Mouse (Mus musculus): ENCODE measurements around the gene C1qtnf1. TPM values are rescaled to one million over a fixed set of nuclear protein-coding genes. Genes with fewer than 3 reads are reported as not detected.
A peak's percentile ranks its signal among the peaks of the same experiment; 100 is the strongest.

C1qtnf1 gene
- polyA plus RNA-seq, 1 experiment from 2014 or later = 2.5 TPM

DNA sequence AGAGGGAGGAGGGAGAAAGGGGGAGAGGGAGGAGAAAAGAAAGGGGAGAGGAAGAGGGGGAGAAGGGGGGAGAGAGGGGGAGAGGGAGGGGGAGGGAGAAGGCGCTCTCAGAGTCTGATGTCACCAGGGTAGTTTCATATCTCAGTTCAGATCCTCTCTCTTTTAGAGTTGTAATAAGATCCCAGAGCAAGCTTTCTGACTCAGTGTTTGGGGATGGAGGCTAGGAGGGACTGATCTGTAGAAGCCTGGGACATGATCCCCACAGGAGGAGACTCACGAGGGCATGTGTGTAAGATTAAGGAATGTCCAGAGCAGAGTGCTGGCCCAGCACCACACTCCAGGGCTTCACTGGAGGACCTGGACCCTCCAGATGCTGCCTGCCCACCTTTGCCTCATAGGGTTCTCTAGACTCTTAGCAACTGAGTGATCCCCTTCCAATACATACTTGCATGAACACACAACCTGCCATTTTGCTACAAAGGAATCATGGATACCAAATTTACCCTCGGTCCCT is 680 bp upstream of the C1qtnf1 start:
- Histone ChIP-seq H3K27me3 (ENCODE audit: control insufficient read depth, insufficient read depth, low read depth, low read length) (peaks cover 8% of the 10 kb centered on the region), H3K36me3 (ENCODE audit: control insufficient read depth, insufficient read depth) (no peaks in the 10 kb centered on the region), H3K27ac (ENCODE audit: low read length) (no peak overlapping the region), H3K4me2 (ENCODE audit: low read depth, low read length) (no peak overlapping the region), H3K9ac (ENCODE audit: low read depth, low read length) (no peak overlapping the region), H3K4me3 (ENCODE audit: low read depth, low read length) (no peak overlapping the region), H3K9me3 (replicated peaks; ENCODE audit: control insufficient read depth, low read length) (no peaks in the 10 kb centered on the region), H3K4me1 (ENCODE audit: control insufficient read depth, low read depth, low read length) (no peaks in the 10 kb centered on the region)
- WGBS (ENCODE audit: insufficient replicate concordance) = 44% methylated on average over 3 of the region's 3 CpGs
- no peak for ATAC-seq (ENCODE audit: low read depth)

- no peak overlapping the region for H3K9ac ChIP-seq (ENCODE audit: low read depth, low read length)
- no peaks in the 10 kb centered on the region for H3K36me3 ChIP-seq (ENCODE audit: control insufficient read depth, insufficient read depth)
- H3K4me2 ChIP-seq (ENCODE audit: low read depth, low read length) = no peak overlapping the region
- no peaks in the 10 kb centered on the region for H3K4me1 ChIP-seq (ENCODE audit: control insufficient read depth, low read depth, low read length)
- H3K4me3 ChIP-seq (ENCODE audit: low read depth, low read length) = peak overlapping the region; percentile 20; the same call in 1 of the 2 replicates
- WGBS (ENCODE audit: insufficient replicate concordance) = 13% methylated on average over 11 of the region's 11 CpGs
- H3K27ac ChIP-seq (ENCODE audit: low read length) = 0 out of 2 replicates have a peak overlapping the region, but pooled peaks have one; percentile 17
- peaks cover 8% of the 10 kb centered on the region for H3K27me3 ChIP-seq (ENCODE audit: control insufficient read depth, insufficient read depth, low read depth, low read length)
- ATAC-seq (ENCODE audit: low read depth) = no peak
- H3K9me3 ChIP-seq (replicated peaks; ENCODE audit: control insufficient read depth, low read length) = no peaks in the 10 kb centered on the region
Measured at GRCm38 (mm10) chr11:118428460-118428868, 461 bp downstream of the C1qtnf1 start.

GRCm38 (mm10) chr11:118428944-118429709 is 1.1 kb downstream of the C1qtnf1 start:
- H3K27me3 ChIP-seq (ENCODE audit: control insufficient read depth, insufficient read depth, low read depth, low read length) = peaks cover 8% of the 10 kb centered on the region
- ATAC-seq (ENCODE audit: low read depth) = no peak
- no peaks in the 10 kb centered on the region for H3K9me3 ChIP-seq (replicated peaks; ENCODE audit: control insufficient read depth, low read length)
- H3K4me2 ChIP-seq (ENCODE audit: low read depth, low read length) = no peak overlapping the region
- H3K36me3 ChIP-seq (ENCODE audit: control insufficient read depth, insufficient read depth) = no peaks in the 10 kb centered on the region
- peak overlapping the region; percentile 20; the same call in 1 of the 2 replicates for H3K4me3 ChIP-seq (ENCODE audit: low read depth, low read length)
- 49% methylated on average over 8 of the region's 8 CpGs for WGBS (ENCODE audit: insufficient replicate concordance)
- no peak overlapping the region for H3K9ac ChIP-seq (ENCODE audit: low read depth, low read length)
- no peaks in the 10 kb centered on the region for H3K4me1 ChIP-seq (ENCODE audit: control insufficient read depth, low read depth, low read length)
- 0 out of 2 replicates have a peak overlapping the region, but pooled peaks have one; percentile 17 for H3K27ac ChIP-seq (ENCODE audit: low read length)

GRCm38 (mm10) chr11:118430291-118430885 is 2.4 kb downstream of the C1qtnf1 start:
- H3K36me3 ChIP-seq (ENCODE audit: control insufficient read depth, insufficient read depth) = no peaks in the 10 kb centered on the region
- no peak overlapping the region for H3K4me3 ChIP-seq (ENCODE audit: low read depth, low read length)
- H3K4me1 ChIP-seq (ENCODE audit: control insufficient read depth, low read depth, low read length) = no peaks in the 10 kb centered on the region
- no peak for ATAC-seq (ENCODE audit: low read depth)
- H3K27me3 ChIP-seq (ENCODE audit: control insufficient read depth, insufficient read depth, low read depth, low read length) = peaks cover 8% of the 10 kb centered on the region
- WGBS (ENCODE audit: insufficient replicate concordance) = 48% methylated on average over 4 of the region's 4 CpGs
- H3K4me2 ChIP-seq (ENCODE audit: low read depth, low read length) = no peak overlapping the region
- no peak overlapping the region for H3K27ac ChIP-seq (ENCODE audit: low read length)
- H3K9ac ChIP-seq (ENCODE audit: low read depth, low read length) = no peak overlapping the region
- no peaks in the 10 kb centered on the region for H3K9me3 ChIP-seq (replicated peaks; ENCODE audit: control insufficient read depth, low read length)

GRCm38 (mm10) chr11:118431100-118431948 is 3.3 kb downstream of the C1qtnf1 start:
- H3K9me3 ChIP-seq (replicated peaks; ENCODE audit: control insufficient read depth, low read length) = no peaks in the 10 kb centered on the region
- ATAC-seq (ENCODE audit: low read depth) = no peak
- H3K4me3 ChIP-seq (ENCODE audit: low read depth, low read length) = no peak overlapping the region
- H3K27me3 ChIP-seq (ENCODE audit: control insufficient read depth, insufficient read depth, low read depth, low read length) = peaks cover 8% of the 10 kb centered on the region
- WGBS (ENCODE audit: insufficient replicate concordance) = 61% methylated on average over 16 of the region's 16 CpGs
- H3K27ac ChIP-seq (ENCODE audit: low read length) = no peak overlapping the region
- H3K9ac ChIP-seq (ENCODE audit: low read depth, low read length) = no peak overlapping the region
- no peaks in the 10 kb centered on the region for H3K36me3 ChIP-seq (ENCODE audit: control insufficient read depth, insufficient read depth)
- no peaks in the 10 kb centered on the region for H3K4me1 ChIP-seq (ENCODE audit: control insufficient read depth, low read depth, low read length)
- H3K4me2 ChIP-seq (ENCODE audit: low read depth, low read length) = no peak overlapping the region

DNA sequence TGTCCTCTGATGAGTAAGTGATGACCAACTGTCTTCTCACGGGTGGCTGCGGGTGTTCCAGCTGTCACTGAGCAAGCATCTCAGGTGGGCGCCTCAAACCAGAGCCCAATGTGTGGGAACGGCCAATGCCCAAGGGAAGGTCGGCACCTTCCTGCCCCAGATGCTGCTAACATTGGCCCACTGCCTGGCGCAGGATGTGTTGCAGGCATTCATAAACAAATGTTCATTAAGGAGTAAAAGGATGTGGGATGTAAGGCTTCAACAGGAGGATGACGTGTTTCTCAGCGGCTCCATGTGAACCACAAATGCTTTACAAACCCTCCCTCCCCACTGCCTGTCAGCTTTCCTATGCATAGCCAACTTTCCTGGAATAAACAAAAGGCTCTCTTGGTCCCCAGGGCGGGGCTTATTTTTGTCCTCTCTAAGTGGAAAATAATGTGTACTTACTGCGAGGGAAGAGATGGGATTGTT is 5.4 kb downstream of the C1qtnf1 start:
- Histone ChIP-seq H3K9me3 (replicated peaks; ENCODE audit: control insufficient read depth, low read length) (no peaks in the 10 kb centered on the region), H3K27ac (ENCODE audit: low read length) (no peak overlapping the region), H3K9ac (ENCODE audit: low read depth, low read length) (no peak overlapping the region), H3K4me2 (ENCODE audit: low read depth, low read length) (no peak overlapping the region), H3K4me3 (ENCODE audit: low read depth, low read length) (no peak overlapping the region), H3K27me3 (ENCODE audit: control insufficient read depth, insufficient read depth, low read depth, low read length) (peaks cover 5% of the 10 kb centered on the region; the same call in 1 of the 2 replicates), H3K4me1 (ENCODE audit: control insufficient read depth, low read depth, low read length) (no peaks in the 10 kb centered on the region), H3K36me3 (ENCODE audit: control insufficient read depth, insufficient read depth) (no peaks in the 10 kb centered on the region)
- 45% methylated on average over 10 of the region's 10 CpGs for WGBS (ENCODE audit: insufficient replicate concordance)
- no peak for ATAC-seq (ENCODE audit: low read depth)

GRCm38 (mm10) chr11:118434093-118434492 is 6.1 kb downstream of the C1qtnf1 start:
- no peak overlapping the region for H3K4me2 ChIP-seq (ENCODE audit: low read depth, low read length)
- no peak overlapping the region for H3K9ac ChIP-seq (ENCODE audit: low read depth, low read length)
- H3K4me1 ChIP-seq (ENCODE audit: control insufficient read depth, low read depth, low read length) = no peaks in the 10 kb centered on the region
- H3K27me3 ChIP-seq (ENCODE audit: control insufficient read depth, insufficient read depth, low read depth, low read length) = peaks cover 2% of the 10 kb centered on the region; the same call in 1 of the 2 replicates
- no peak overlapping the region for H3K4me3 ChIP-seq (ENCODE audit: low read depth, low read length)
- no peak for ATAC-seq (ENCODE audit: low read depth)
- WGBS (ENCODE audit: insufficient replicate concordance) = 33% methylated on average over 13 of the region's 13 CpGs
- no peaks in the 10 kb centered on the region for H3K9me3 ChIP-seq (replicated peaks; ENCODE audit: control insufficient read depth, low read length)
- H3K27ac ChIP-seq (ENCODE audit: low read length) = no peak overlapping the region
- no peaks in the 10 kb centered on the region for H3K36me3 ChIP-seq (ENCODE audit: control insufficient read depth, insufficient read depth)

DNA sequence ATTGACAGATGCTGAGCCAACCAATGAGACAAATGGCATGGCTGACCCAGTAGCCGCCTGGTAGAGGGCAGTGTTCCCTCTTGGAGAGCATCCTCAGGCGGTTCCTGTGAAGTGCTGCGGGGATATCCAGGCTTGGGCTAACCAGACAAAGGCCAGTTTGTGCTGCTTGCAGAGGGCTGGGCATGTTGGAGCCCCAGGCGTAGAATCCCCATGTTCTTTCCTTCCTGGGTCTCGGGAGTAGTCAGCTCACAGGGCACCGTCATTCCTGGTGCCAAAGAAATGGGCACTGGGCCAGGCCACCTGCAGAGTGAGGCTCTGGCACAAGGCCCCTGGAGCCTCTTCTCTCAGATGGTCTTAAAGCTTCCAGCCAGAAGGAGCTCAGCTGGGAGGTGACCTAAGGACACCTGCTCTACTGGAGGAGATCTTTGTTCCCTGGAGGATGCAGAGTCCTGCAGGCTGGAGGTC is 8.5 kb downstream of the C1qtnf1 start:
- no peaks in the 10 kb centered on the region; the same call in 1 of the 2 replicates for H3K27me3 ChIP-seq (ENCODE audit: control insufficient read depth, insufficient read depth, low read depth, low read length)
- H3K36me3 ChIP-seq (ENCODE audit: control insufficient read depth, insufficient read depth) = no peaks in the 10 kb centered on the region
- no peaks in the 10 kb centered on the region for H3K9me3 ChIP-seq (replicated peaks; ENCODE audit: control insufficient read depth, low read length)
- no peak overlapping the region for H3K4me3 ChIP-seq (ENCODE audit: low read depth, low read length)
- H3K4me2 ChIP-seq (ENCODE audit: low read depth, low read length) = no peak overlapping the region
- ATAC-seq (ENCODE audit: low read depth) = no peak
- H3K27ac ChIP-seq (ENCODE audit: low read length) = no peak overlapping the region
- no peak overlapping the region for H3K9ac ChIP-seq (ENCODE audit: low read depth, low read length)
- WGBS (ENCODE audit: insufficient replicate concordance) = 48% methylated on average over 6 of the region's 6 CpGs
- H3K4me1 ChIP-seq (ENCODE audit: control insufficient read depth, low read depth, low read length) = no peaks in the 10 kb centered on the region
